Mouse (Mus musculus) brain, embryonic 14.5 days (tissue): Measurements from ENCODE around the gene Ciapin1.

Experiments used
- CTCF ChIP-seq: fragments of 200-500 bp; IDR thresholded peaks from 2 replicates; pipeline ENCODE4 v1.5.1; 2012; ENCODE audit warnings: inconsistent platforms, mild to moderate bottlenecking, moderate library complexity, borderline replicate concordance; ENCODE audit not compliant: insufficient read depth, insufficient read length; ENCODE audit errors: extremely low read depth
- POLR2A ChIP-seq: fragments of 200-500 bp; IDR thresholded peaks from 2 replicates; pipeline ENCODE4 v1.6.1; 2012; ENCODE audit warnings: mild to moderate bottlenecking, inconsistent platforms, borderline replicate concordance; ENCODE audit not compliant: poor library complexity, insufficient read depth, insufficient read length, severe bottlenecking; ENCODE audit errors: extremely low read depth

GRCm38 (mm10) chr8:94880742-94881141, 42.6 kb upstream of the Ciapin1 start:
- TF ChIP-seq CTCF (no peak), POLR2A (no peak)
